Mouse (Mus musculus) fat pad, adult 2 months (tissue): Measurements from ENCODE around the gene Slc22a19.
"Not testable (repeated sequence)": the region's sequence is repeated elsewhere in the genome, so short reads cannot be mapped to it uniquely, and the experiment has no call there.

Experiments
- DNase-seq: peaks from one replicate; pipeline ENCODE4 v3.0.0-alpha.2; 2011; ENCODE audit warnings: low read depth, low spot score; ENCODE audit errors: extremely low read depth

The Slc22a19 gene

DNA sequence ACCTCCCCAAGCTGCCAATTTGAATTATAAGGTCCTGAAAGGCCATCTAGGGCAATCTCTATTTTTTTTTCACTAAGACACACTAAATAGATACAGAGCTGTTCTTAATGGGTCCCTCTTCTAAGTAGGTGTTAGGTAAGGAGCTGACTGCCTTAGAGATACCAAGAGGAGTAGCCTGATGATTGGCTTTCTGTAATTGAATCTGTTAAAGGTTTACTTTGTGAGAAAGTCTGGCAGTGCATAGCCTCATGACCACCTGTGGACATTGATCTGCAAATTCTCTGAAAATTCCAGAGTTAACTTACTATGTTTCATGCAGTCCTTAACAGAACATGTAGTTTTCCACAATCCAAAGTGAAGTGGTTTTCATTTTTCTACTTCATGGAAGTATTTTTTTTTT is at the start of gene Slc22a19:
Gene Slc22a19, minus strand, starts transcription at position 163 of the 400 bp plus-strand sequence.
- no peak for DNase-seq

- not testable (repeated sequence) for DNase-seq
These were observed 42.3 kb upstream of the Slc22a19 start for GRCm38 (mm10) chr19:7753371-7753770.

DNA sequence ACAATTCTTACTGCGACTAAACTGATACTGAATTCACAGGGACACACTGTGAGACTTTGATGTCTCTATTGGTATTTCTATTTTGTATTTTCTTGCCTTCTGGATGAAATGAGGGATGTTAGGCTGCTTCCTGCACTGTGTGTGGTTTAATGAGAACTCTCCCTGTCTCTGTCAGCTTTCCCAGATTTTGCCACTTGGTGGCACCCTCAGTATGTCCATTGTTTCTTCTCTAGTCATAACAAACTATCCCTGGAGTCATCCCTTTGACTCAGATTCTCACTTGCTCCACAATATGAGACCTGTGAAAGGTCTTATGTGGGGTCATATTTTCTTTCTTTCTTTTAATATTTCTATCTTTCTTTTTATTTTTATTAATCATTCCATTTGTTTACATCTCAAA is 18.4 kb upstream of the Slc22a19 start:
- DNase-seq = no peak

GRCm38 (mm10) chr19:7693104-7693503 is 18.0 kb downstream of the Slc22a19 start:
- not testable (repeated sequence) for DNase-seq

DNA sequence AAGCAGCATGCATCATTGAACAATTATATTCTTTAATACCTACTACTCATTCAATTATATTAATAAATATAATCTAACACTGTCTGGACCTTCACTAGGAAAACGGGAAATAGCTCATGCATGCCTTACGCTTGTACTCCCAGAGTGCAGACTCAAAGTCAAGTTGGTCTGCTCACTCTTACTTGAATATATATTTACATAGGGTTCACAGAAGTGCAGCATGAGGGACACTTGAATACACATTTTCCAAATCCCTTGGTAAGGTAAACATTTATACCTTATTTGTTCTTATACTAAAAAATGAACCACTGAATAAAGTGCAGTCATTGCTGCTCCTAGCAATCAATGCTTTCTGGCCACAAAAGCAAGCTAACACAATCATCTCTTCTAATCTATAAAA is 19.9 kb downstream of the Slc22a19 start:
- no peak for DNase-seq

DNA sequence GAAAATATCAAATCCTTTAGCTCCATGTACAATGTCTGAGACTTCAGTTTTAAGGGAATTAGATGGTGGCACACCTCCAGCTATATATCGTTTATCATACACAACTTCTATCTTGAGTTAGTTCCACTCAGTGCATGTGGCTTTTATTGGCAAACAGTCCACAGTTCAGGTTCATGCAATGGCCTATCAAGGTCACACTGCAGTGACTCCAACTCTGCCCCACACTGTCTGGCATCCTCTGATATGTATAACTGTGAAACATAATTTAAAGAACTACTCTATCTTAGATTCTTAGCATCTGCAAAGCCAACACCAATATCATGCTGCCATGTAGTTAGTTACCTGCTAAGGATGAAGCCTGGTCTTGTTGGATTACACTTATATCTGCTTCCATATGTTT is 23.1 kb downstream of the Slc22a19 start:
- no peak for DNase-seq

DNA sequence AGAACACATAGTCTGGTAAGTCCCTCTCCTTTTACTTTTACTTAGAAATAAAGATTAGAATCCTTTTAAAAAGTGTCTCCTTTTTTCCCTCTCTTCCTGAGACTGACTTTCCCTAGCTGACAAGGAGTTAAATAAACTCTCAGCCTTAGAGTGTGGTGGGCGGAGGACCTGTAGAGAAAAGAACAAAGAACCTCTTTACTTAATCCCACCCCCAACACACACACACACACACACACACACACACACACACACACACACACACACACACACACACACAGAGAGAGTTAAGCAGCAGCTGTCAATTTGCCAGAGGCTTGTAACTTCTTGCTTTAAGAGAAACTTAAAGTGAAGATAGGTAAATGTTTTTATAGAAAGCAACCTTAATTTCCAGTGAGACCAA is 39.1 kb downstream of the Slc22a19 start:
- no peak for DNase-seq

DNA sequence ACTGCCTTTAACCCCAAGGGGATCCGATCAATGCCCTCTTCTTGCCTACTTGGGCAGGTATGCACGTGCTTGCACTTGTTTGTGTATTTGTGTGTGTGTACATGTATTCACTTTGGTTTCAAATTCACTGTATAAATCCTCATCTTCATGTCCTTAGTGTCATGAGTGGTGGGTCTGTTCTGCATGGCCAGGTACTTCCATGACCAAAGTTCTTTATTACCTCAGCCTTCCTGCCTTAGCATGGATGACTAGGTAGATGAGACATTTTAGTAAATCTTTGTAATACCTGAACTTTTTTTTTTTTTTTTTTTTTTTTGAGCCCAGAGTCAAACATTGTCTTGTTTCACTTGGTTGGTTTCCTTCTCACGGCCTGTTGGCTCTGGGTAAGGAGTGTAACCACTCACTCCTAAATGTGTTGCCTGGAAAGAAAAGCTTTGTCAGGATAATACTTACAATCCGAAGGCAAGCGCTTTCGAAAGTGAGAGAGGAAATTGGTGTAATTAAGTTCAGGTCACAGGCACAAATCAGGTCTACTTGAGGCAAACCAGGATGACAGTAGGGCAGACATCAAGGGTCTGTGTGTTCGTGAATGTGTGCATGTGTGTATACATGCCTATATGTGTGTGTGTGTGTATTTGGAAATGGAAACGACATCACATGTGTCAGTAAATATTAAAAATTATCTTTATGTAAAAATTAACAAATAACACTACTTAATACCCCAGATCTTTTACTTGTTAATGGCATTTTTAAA is 62.0 kb downstream of the Slc22a19 start:
- DNase-seq = no peak

- DNase-seq = no peak
These were observed 77.3 kb downstream of the Slc22a19 start for GRCm38 (mm10) chr19:7633786-7634185.

GRCm38 (mm10) chr19:7633021-7633420 is 78.1 kb downstream of the Slc22a19 start:
- DNase-seq = no peak
